41 mouse cellular contexts compared by ENCODE assay signal in genomic region chrX:103341369-103342113, GRCm38 (mm10). TPM values are rescaled to one million over a fixed set of nuclear protein-coding genes. Genes with fewer than 3 reads are reported as not detected.
DNase-seq lines count a peak whose midpoint lies in the region; ATAC-seq and TF ChIP-seq lines count a peak whose summit lies in the region.
"Had no signal": no experiment of that assay in that cellular context is flagged by ENCODE, and none has a peak within 500 bp of the region (broad histone marks: within the 10 kb centered on the region; RNA-seq: fewer than 3 reads in every experiment).

No protein-coding gene starts in this region.

- no peak overlapping the region for H3K4me3 ChIP-seq in CH12.LX (replicated peaks in 1 of 3; ENCODE audit: low read depth in 2 of 3, low read length in 2 of 3, poor library complexity in 1 of 3)
- no peak overlapping the region for H3K4me3 ChIP-seq in small intestine, adult 2 months (ENCODE audit: low read depth, low read length)
- no peak overlapping the region for H3K4me3 ChIP-seq in forebrain, postnatal 0 days (ENCODE audit: low read depth, low read length)
- H3K4me3 ChIP-seq in forebrain, embryonic 14.5 days (ENCODE audit: low read depth, low read length) = no peak overlapping the region
- H3K4me3 ChIP-seq: forebrain, embryonic 15.5 days; heart, adult 2 months; heart, embryonic 13.5 days; hindbrain, embryonic 15.5 days; limb, embryonic 15.5 days; liver, embryonic 13.5 days; midbrain, embryonic 13.5 days had no signal

- TF ChIP-seq RAD21 in CH12.LX (IDR thresholded peaks at IDR 0.05; ENCODE audit: low read depth, low read length) = no peak

- H3K79me2 ChIP-seq in CH12.LX (replicated peaks; ENCODE audit: control insufficient read depth, extremely low read depth, insufficient read depth, poor library complexity, severe bottlenecking) = no peaks in the 10 kb centered on the region

- H3K9ac ChIP-seq in CH12.LX (ENCODE audit: insufficient read depth, low read depth) = no peak overlapping the region
- H3K9ac ChIP-seq in forebrain, postnatal 0 days = no peak overlapping the region
- H3K9ac ChIP-seq in forebrain, embryonic 14.5 days (ENCODE audit: low read length) = no peak overlapping the region
- H3K9ac ChIP-seq: forebrain, embryonic 15.5 days; heart, embryonic 13.5 days; hindbrain, embryonic 15.5 days; limb, embryonic 15.5 days; liver, embryonic 13.5 days; midbrain, embryonic 13.5 days had no signal

- TF ChIP-seq POLR2A in CH12.LX (IDR thresholded peaks at IDR 0.05; ENCODE audit: low read depth, low read length) = no peak
- TF ChIP-seq POLR2A in small intestine, adult 2 months (IDR thresholded peaks at IDR 0.05; ENCODE audit: low read depth, low read length) = no peak

- dilution Hi-C loops in CH12.LX (cut with MboI; ENCODE audit: extremely low pct_ligation_motif_present, extremely low pct_unique_long_range_greater_than_20kb, low sequenced_read_pairs) = no loop called here

- WGBS in small intestine, adult 2 months = 68% methylated on average over 3 of the region's 3 CpGs
- whole genome bisulfite sequencing in forebrain, postnatal 0 days = 54% methylated on average over 3 of the region's 3 CpGs
- WGBS in forebrain, embryonic 14.5 days = 56% methylated on average over 3 of the region's 3 CpGs

- TF ChIP-seq CTCF in CH12.LX (conservative IDR thresholded peaks at IDR 0.05 in 1 of 2, IDR thresholded peaks at IDR 0.05 in 1 of 2; ENCODE audit: low read depth in 2 of 2, low read length in 2 of 2) = no peak
- TF ChIP-seq CTCF in small intestine, adult 2 months (IDR thresholded peaks at IDR 0.05; ENCODE audit: extremely low read depth, insufficient read length, insufficient replicate concordance, low read depth, low read length) = no peak
- no peak for TF ChIP-seq CTCF in forebrain, postnatal 0 days (IDR thresholded peaks at IDR 0.05; ENCODE audit: low read depth)

- in situ Hi-C loops in CH12.LX (cut with MboI; ENCODE audit: low pct_ligation_motif_present, low pct_unique_long_range_greater_than_20kb, low sequenced_read_pairs) = no loop called here

- no peaks in the 10 kb centered on the region for H3K36me3 ChIP-seq in CH12.LX (replicated peaks in 1 of 2; ENCODE audit: control insufficient read depth in 1 of 2, insufficient read depth in 1 of 2, low read length in 1 of 2)
- H3K36me3 ChIP-seq in small intestine, adult 2 months (ENCODE audit: control insufficient read depth, insufficient read depth, low read length) = no peaks in the 10 kb centered on the region
- H3K36me3 ChIP-seq in forebrain, postnatal 0 days (ENCODE audit: insufficient read depth) = no peaks in the 10 kb centered on the region
- H3K36me3 ChIP-seq in forebrain, embryonic 14.5 days (ENCODE audit: control insufficient read depth, insufficient read depth, low read length) = no peaks in the 10 kb centered on the region
- H3K36me3 ChIP-seq: forebrain, embryonic 15.5 days; G1E; heart, embryonic 13.5 days; hindbrain, embryonic 15.5 days; limb, embryonic 15.5 days; liver, embryonic 13.5 days; midbrain, embryonic 13.5 days had no signal

- no peaks in the 10 kb centered on the region; a peak in 1 of 4 replicates for H3K4me1 ChIP-seq in CH12.LX (ENCODE audit: control insufficient read depth in 1 of 2, insufficient read depth in 2 of 2)
- no peaks in the 10 kb centered on the region for H3K4me1 ChIP-seq in small intestine, adult 2 months (ENCODE audit: control insufficient read depth, insufficient read depth, insufficient read length, low read length)
- no peaks in the 10 kb centered on the region for H3K4me1 ChIP-seq in forebrain, postnatal 0 days (ENCODE audit: insufficient read depth)
- H3K4me1 ChIP-seq in forebrain, embryonic 14.5 days (ENCODE audit: control insufficient read depth, insufficient read depth, low read length) = no peaks in the 10 kb centered on the region
- H3K4me1 ChIP-seq: forebrain, embryonic 15.5 days; heart, embryonic 13.5 days; hindbrain, embryonic 15.5 days; limb, embryonic 15.5 days; liver, embryonic 13.5 days; midbrain, embryonic 13.5 days had no signal

- peak; percentile 30 to 39 for DNase-seq in B cell, adult 2 months
- DNase-seq in CH12.LX (ENCODE audit: extremely low read depth) = peak; percentile 26
- peak; percentile 31 for DNase-seq in ZHBTc4 (ENCODE audit: low read depth, low spot score)
- DNase-seq in forebrain, postnatal 0 days = no peak
- no peak for DNase-seq in forebrain, embryonic 14.5 days (ENCODE audit: low spot score)
- DNase-seq in thymus, postnatal 0 days (ENCODE audit: low spot score) = no peak
- DNase-seq: adrenal gland, adult 2 months; adrenal gland, postnatal 36 days; cerebellum, adult 2 months; cerebellum, postnatal 25 days; heart, adult 2 months; heart, postnatal 10 days; kidney, adult 9 months; kidney, postnatal 10 days; layer of hippocampus, postnatal 36 days; left cerebral cortex, postnatal 4 days; liver, embryonic 13.5 days; lung, adult 18-20 months; lung, postnatal 10 days; retina, postnatal 1 day; right cerebral cortex, postnatal 14 days; thymus, adult 2 months; thymus, postnatal 4 days had no signal

- H3K9me3 ChIP-seq in CH12.LX (replicated peaks; ENCODE audit: low read length) = no peaks in the 10 kb centered on the region
- no peaks in the 10 kb centered on the region for H3K9me3 ChIP-seq in forebrain, postnatal 0 days (ENCODE audit: low read length)
- H3K9me3 ChIP-seq in forebrain, embryonic 14.5 days (replicated peaks; ENCODE audit: control insufficient read depth, low read length) = no peaks in the 10 kb centered on the region
- H3K9me3 ChIP-seq: forebrain, embryonic 15.5 days; G1E; heart, embryonic 13.5 days; hindbrain, embryonic 15.5 days; limb, embryonic 15.5 days; liver, embryonic 13.5 days; midbrain, embryonic 13.5 days had no signal

- H3K27ac ChIP-seq in CH12.LX (ENCODE audit: insufficient read depth, low read depth) = peak overlapping the region; percentile 29; the same call in 1 of the 2 replicates
- peak overlapping the region; percentile 51; the same call in 1 of the 2 replicates for H3K27ac ChIP-seq in small intestine, adult 2 months (ENCODE audit: insufficient read depth, low read depth, low read length)
- H3K27ac ChIP-seq in forebrain, postnatal 0 days (ENCODE audit: low read depth, low read length) = no peak overlapping the region
- H3K27ac ChIP-seq in forebrain, embryonic 14.5 days (ENCODE audit: low read depth, low read length) = no peak overlapping the region
- H3K27ac ChIP-seq: forebrain, embryonic 15.5 days; heart, adult 2 months; heart, embryonic 13.5 days; hindbrain, embryonic 15.5 days; limb, embryonic 15.5 days; liver, embryonic 13.5 days; macrophage; midbrain, embryonic 13.5 days had no signal

- no peak for TF ChIP-seq EP300 in CH12.LX (IDR thresholded peaks at IDR 0.05; ENCODE audit: low read length)

- H3K27me3 ChIP-seq in CH12.LX (replicated peaks) = no peaks in the 10 kb centered on the region
- H3K27me3 ChIP-seq in small intestine, adult 2 months (ENCODE audit: control insufficient read depth, insufficient read depth, low read length) = no peaks in the 10 kb centered on the region
- H3K27me3 ChIP-seq in forebrain, postnatal 0 days (ENCODE audit: insufficient read depth, low read length) = no peaks in the 10 kb centered on the region; the same call in 1 of the 2 replicates
- no peaks in the 10 kb centered on the region for H3K27me3 ChIP-seq in forebrain, embryonic 14.5 days (replicated peaks; ENCODE audit: control insufficient read depth, insufficient read depth, low read length)
- H3K27me3 ChIP-seq: forebrain, embryonic 15.5 days had no signal

- ATAC-seq in forebrain, postnatal 0 days = no peak
- no peak for ATAC-seq in forebrain, embryonic 14.5 days
- ATAC-seq: forebrain, embryonic 15.5 days; intestine, postnatal 0 days; midbrain, embryonic 13.5 days; Patski had no signal

- H3K4me2 ChIP-seq in CH12.LX (ENCODE audit: insufficient read depth, low read depth, poor library complexity, severe bottlenecking) = no peak overlapping the region; the same call in 1 of the 2 replicates
- no peak overlapping the region for H3K4me2 ChIP-seq in forebrain, postnatal 0 days (ENCODE audit: low read depth)
- H3K4me2 ChIP-seq in forebrain, embryonic 14.5 days (ENCODE audit: low read length) = no peak overlapping the region
- H3K4me2 ChIP-seq: forebrain, embryonic 15.5 days; heart, embryonic 13.5 days; hindbrain, embryonic 15.5 days; limb, embryonic 15.5 days; liver, embryonic 13.5 days; midbrain, embryonic 13.5 days had no signal

TF ChIP-seq in CH12.LX, 34 proteins besides CTCF, POLR2A, EP300 and RAD21:
- TF ChIP-seq KAT2A (IDR thresholded peaks at IDR 0.05; ENCODE audit: insufficient replicate concordance, low read length) (no peak), UBTF (IDR thresholded peaks at IDR 0.05; ENCODE audit: low read depth, low read length) (no peak), JUN (IDR thresholded peaks at IDR 0.05; ENCODE audit: insufficient read depth, low read depth, low read length) (no peak), SMC3 (IDR thresholded peaks at IDR 0.05; ENCODE audit: low read depth, low read length) (no peak)
TF ChIP-seq in CH12.LX: peak in this region for 0.

RNA-seq across cellular contexts. Expression of gene Chic1, which starts 14.7 kb away (rescaled TPM):
- total RNA-seq in CH12.LX (2012; rRNA removed) (not detected in 2 replicates), CH12.LX (2014; rRNA removed) (not detected in 2 replicates)
- polyA plus RNA-seq in CH12.LX (2012; ENCODE audit: insufficient read length, low read depth) = not detected in 2 replicates
- polyA plus RNA-seq in small intestine, adult 2 months (2012; rRNA removed) = 0.05 and 0.24 TPM in 2 replicates
- 10.8 and 13.5 TPM in 2 replicates for total RNA-seq in forebrain, postnatal 0 days (2014; rRNA removed)
- 1.4 and 3.4 TPM in 2 replicates for polyA plus RNA-seq in forebrain, postnatal 0 days (2015; fragmentation: Nextera tagmentation; extraction: Ambion mirVana)
- polyA plus RNA-seq in forebrain, embryonic 14.5 days (2014; fragmentation: Nextera tagmentation; extraction: Ambion mirVana) = 3.3 and 4.5 TPM in 2 replicates
- 0.28 and 0.48 TPM in 2 replicates for polyA plus RNA-seq in thymus, postnatal 0 days (2015; fragmentation: Nextera tagmentation; extraction: Ambion mirVana)
- total RNA-seq: megakaryocyte-erythroid progenitor cell, adult 5-6 weeks had no signal
- polyA plus RNA-seq: G1E, macrophage had no signal

RNA-seq across cellular contexts. Expression of gene Cdx4, which starts 20.3 kb away (rescaled TPM):
- total RNA-seq in CH12.LX (2012; rRNA removed) = not detected in 2 replicates
- not detected in 2 replicates for total RNA-seq in CH12.LX (2014; rRNA removed)
- polyA plus RNA-seq in CH12.LX (2012; ENCODE audit: insufficient read length, low read depth) = not detected in 2 replicates
- not detected in 2 replicates for polyA plus RNA-seq in small intestine, adult 2 months (2012; rRNA removed)
- total RNA-seq in forebrain, postnatal 0 days (2014; rRNA removed) = not detected in 2 replicates
- not detected in 2 replicates for polyA plus RNA-seq in forebrain, postnatal 0 days (2015; fragmentation: Nextera tagmentation; extraction: Ambion mirVana)
- polyA plus RNA-seq in forebrain, embryonic 14.5 days (2014; fragmentation: Nextera tagmentation; extraction: Ambion mirVana) = not detected in 2 replicates
- 0.14 TPM in 1 of 2 replicates, not detected in the other for polyA plus RNA-seq in thymus, postnatal 0 days (2015; fragmentation: Nextera tagmentation; extraction: Ambion mirVana)
- total RNA-seq: adrenal gland, adult 2 months; adrenal gland, postnatal 36 days; G1E; gastrocnemius, adult 8-10 months; gastrocnemius, postnatal 4 days; heart, adult 2 months; heart, postnatal 10 days; hematopoietic stem cell, adult 5-6 weeks; layer of hippocampus, postnatal 36 days; left cerebral cortex, postnatal 4 days; megakaryocyte-erythroid progenitor cell, adult 5-6 weeks had no signal
- polyA plus RNA-seq: brain, embryonic 14.5 days; cerebellum, adult 2 months; embryonic facial prominence, embryonic 11.5 days; forebrain, embryonic 15.5 days; G1E; heart, adult 2 months; heart, embryonic 13.5 days; hindbrain, embryonic 15.5 days; intestine, postnatal 0 days; large intestine, adult 2 months; limb, embryonic 15.5 days; liver, embryonic 13.5 days; macrophage; midbrain, embryonic 13.5 days; neural tube, embryonic 14.5 days; Patski; thymus, adult 2 months had no signal

Comparison
In these comparisons a context has a peak if more than half of its experiments do, and no peak if none do; other contexts are left out.
1. DNase-seq: peak in B cell, adult 2 months (2 of 2), CH12.LX (single experiment) and ZHBTc4 (single experiment); none in forebrain, postnatal 0 days (single experiment), forebrain, embryonic 14.5 days (single experiment) and thymus, postnatal 0 days (single experiment).
2. H3K27ac ChIP-seq: peak in CH12.LX (single experiment) and small intestine, adult 2 months (single experiment); none in forebrain, postnatal 0 days (single experiment) and forebrain, embryonic 14.5 days (single experiment).